Mouse (Mus musculus) heart, embryonic 13.5 days (tissue): ENCODE measurements around the gene Hist1h2af. TPM values are rescaled to one million over a fixed set of nuclear protein-coding genes. Genes with fewer than 3 reads are reported as not detected.
"Not testable (repeated sequence)": the region's sequence is repeated elsewhere in the genome, so short reads cannot be mapped to it uniquely, and the experiment has no call there.

Experiments
- ATAC-seq: fragments of 200-750 bp; cut with Nextera tagmentation; 2 replicates; pipeline ENCODE4 v1.8.0; 2017; ENCODE audit warnings: moderate TSS enrichment; ENCODE audit not compliant: insufficient number of reproducible peaks, low FRiP score, low TSS enrichment; ENCODE audit errors: extremely low read depth
- H3K27ac ChIP-seq: fragments of 300-500 bp; sonication (generic); replicated peaks from 2 replicates; pipeline ENCODE4 v1.5.1; 2015; ENCODE audit warnings: moderate library complexity, mild to moderate bottlenecking, inconsistent platforms
- H3K27me3 ChIP-seq: fragments of 300-500 bp; sonication (generic); replicated peaks from 2 replicates; pipeline ENCODE4 v1.6.1; 2015; ENCODE audit warnings: mild to moderate bottlenecking, inconsistent platforms
- H3K36me3 ChIP-seq: fragments of 300-500 bp; sonication (generic); 2 replicates; pipeline ENCODE4 v1.6.1; 2015; ENCODE audit warnings: mild to moderate bottlenecking, inconsistent platforms
- H3K4me1 ChIP-seq: fragments of 300-500 bp; sonication (generic); 2 replicates; pipeline ENCODE4 v1.6.1; 2015; ENCODE audit warnings: inconsistent platforms
- H3K4me2 ChIP-seq: fragments of 300-500 bp; sonication (generic); 2 replicates; pipeline ENCODE4 v1.6.1; 2015; ENCODE audit warnings: inconsistent platforms, mild to moderate bottlenecking, moderate library complexity
- H3K4me3 ChIP-seq: fragments of 300-500 bp; sonication (generic); 2 replicates; pipeline ENCODE4 v1.5.1; 2015; ENCODE audit warnings: moderate library complexity, mild to moderate bottlenecking, inconsistent platforms
- H3K9ac ChIP-seq: fragments of 300-500 bp; sonication (generic); 2 replicates; pipeline ENCODE4 v1.6.1; 2015; ENCODE audit warnings: inconsistent platforms, mild to moderate bottlenecking, moderate library complexity
- H3K9me3 ChIP-seq: fragments of 300-500 bp; sonication (generic); 2 replicates; pipeline ENCODE4 v1.6.1; 2016; ENCODE audit warnings: inconsistent platforms
- WGBS: fragments of 180-500 bp; shearing (Covaris S2); methylation state at CpG from one replicate; pipeline ENCODE4 v1.1.7; 2015; ENCODE audit warnings: mixed read lengths; 5-methylcytosine and 5-hydroxymethylcytosine counted together
- polyA plus RNA-seq: library from polyadenylated mRNA; unstranded; fragments of >200 nt; fragmentation: Nextera tagmentation; extraction: Ambion mirVana; gene quantifications from 2 replicates; pipeline ENCODE4 v1.2.1, GENCODE M21; 2015

Gene Hist1h2af
- polyA plus RNA-seq, 1 experiment from 2014 or later: 3.0 TPM

DNA sequence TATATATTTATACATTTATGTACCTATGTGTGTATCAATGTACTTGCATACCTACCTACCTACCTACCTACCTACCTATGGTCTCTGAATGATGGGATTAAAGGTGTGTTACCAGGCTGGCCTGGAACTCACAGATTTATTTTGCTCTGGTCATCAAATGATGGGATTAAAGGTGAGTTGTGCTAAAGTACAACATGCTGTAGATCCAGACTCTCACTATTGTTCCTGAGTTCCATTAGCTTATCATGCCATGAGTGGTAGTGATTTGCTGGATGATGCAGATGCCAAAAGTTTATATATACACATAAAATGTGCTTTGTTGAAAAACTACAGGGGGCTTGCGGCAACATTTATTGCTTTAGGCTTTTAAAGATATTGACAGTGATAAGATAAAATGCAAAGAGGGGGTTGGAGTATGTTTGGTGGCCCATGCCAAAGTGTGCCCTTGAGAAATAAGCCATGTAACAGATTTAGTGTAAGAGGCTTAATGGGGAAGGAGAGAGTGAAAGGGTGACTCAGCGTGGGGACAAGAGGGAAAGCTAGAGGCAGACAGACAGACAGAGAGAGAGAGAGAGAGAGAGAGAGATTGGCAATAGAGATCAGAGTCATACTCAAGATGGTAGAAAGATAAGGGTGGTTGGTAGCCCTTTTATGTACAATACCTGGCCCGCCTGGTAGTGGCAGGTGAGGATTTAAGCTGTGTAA, 3.5 kb downstream of the Hist1h2af start:
- peak overlapping the region; percentile 70 for H3K4me3 ChIP-seq
- H3K9me3 ChIP-seq: no peaks in the 10 kb centered on the region
- 75% methylated on average over 3 of the region's 3 CpGs for WGBS
- ATAC-seq: no peak
- 0 out of 2 replicates have a peak overlapping the region, but pooled peaks have one; percentile 84 for H3K9ac ChIP-seq
- H3K4me1 ChIP-seq: peaks cover 41% of the 10 kb centered on the region
- H3K27ac ChIP-seq: no peak overlapping the region
- H3K36me3 ChIP-seq: no peaks in the 10 kb centered on the region
- no peaks in the 10 kb centered on the region for H3K27me3 ChIP-seq
- peak overlapping the region; percentile 81 for H3K4me2 ChIP-seq

- 83% methylated on average over 5 of the region's 5 CpGs for WGBS
- no peaks in the 10 kb centered on the region for H3K9me3 ChIP-seq
- no peaks in the 10 kb centered on the region for H3K36me3 ChIP-seq
- no peak overlapping the region for H3K4me2 ChIP-seq
- no peak overlapping the region for H3K4me3 ChIP-seq
- no peak for ATAC-seq
- H3K9ac ChIP-seq: no peak overlapping the region
- H3K4me1 ChIP-seq: peaks cover 37% of the 10 kb centered on the region
- no peaks in the 10 kb centered on the region for H3K27me3 ChIP-seq
- no peak overlapping the region for H3K27ac ChIP-seq
Observed at GRCm38 (mm10) chr13:23538249-23538648, 4.5 kb downstream of the Hist1h2af start.

DNA sequence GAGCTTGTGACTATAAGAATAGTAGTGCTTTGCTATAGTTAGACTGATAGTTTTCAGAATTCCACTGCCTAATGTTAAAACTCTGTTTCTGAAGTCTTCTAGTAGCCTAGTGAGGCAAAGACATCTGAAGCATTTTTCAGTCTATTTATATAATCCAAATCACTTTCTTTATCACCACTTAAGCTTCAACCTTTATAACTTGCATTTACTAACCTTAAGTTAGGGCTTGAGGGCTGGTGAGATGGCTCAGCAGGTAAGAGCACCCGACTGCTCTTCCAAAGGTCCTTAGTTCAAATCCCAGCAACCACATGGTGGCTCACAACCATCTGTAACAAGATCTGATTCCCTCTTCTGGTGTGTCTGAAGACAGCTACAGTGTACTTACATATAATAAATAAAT, 6.1 kb downstream of the Hist1h2af start:
- ATAC-seq, H3K27me3 ChIP-seq, H3K9me3 ChIP-seq, H3K4me2 ChIP-seq, H3K27ac ChIP-seq, H3K36me3 ChIP-seq, H3K9ac ChIP-seq, H3K4me3 ChIP-seq: not testable (repeated sequence)
- peaks cover 28% of the 10 kb centered on the region for H3K4me1 ChIP-seq
- 63% methylated on average over 1 of the region's 1 CpGs for WGBS

DNA sequence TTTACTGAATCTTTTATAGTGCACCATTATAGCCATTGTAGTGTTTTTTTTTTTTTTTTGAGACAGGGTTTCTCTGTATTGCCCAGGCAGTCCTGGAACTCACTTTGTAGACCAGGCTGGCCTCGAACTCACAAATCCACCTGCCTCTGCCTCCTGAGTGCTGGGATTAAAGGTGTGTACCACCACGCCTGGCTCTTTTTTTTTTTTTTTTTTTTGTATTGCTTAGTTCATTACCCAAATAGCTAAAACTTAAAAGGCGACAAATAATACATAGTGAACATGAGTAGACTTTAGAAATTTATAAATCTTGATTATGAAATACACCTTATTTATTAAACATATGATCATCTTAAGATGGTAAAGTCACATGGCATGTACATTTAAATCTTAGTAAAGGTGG, 7.8 kb downstream of the Hist1h2af start:
- Histone ChIP-seq H3K27ac (no peak overlapping the region), H3K4me2 (no peak overlapping the region), H3K9ac (no peak overlapping the region), H3K36me3 (no peaks in the 10 kb centered on the region), H3K9me3 (no peaks in the 10 kb centered on the region), H3K4me1 (peaks cover 18% of the 10 kb centered on the region), H3K4me3 (no peak overlapping the region), H3K27me3 (no peaks in the 10 kb centered on the region)
- WGBS: 81% methylated on average over 3 of the region's 3 CpGs
- ATAC-seq: no peak

GRCm38 (mm10) chr13:23542225-23542980, 8.7 kb downstream of the Hist1h2af start:
- Histone ChIP-seq H3K27ac (peak overlapping the region; percentile 90), H3K9ac (peak overlapping the region; percentile 79), H3K4me2 (peak overlapping the region; percentile 83), H3K4me3 (peak overlapping the region; percentile 58)
- H3K36me3 ChIP-seq, H3K4me1 ChIP-seq, H3K27me3 ChIP-seq, ATAC-seq, H3K9me3 ChIP-seq: not testable (repeated sequence)
- WGBS: 10% methylated on average over 3 of the region's 3 CpGs

DNA sequence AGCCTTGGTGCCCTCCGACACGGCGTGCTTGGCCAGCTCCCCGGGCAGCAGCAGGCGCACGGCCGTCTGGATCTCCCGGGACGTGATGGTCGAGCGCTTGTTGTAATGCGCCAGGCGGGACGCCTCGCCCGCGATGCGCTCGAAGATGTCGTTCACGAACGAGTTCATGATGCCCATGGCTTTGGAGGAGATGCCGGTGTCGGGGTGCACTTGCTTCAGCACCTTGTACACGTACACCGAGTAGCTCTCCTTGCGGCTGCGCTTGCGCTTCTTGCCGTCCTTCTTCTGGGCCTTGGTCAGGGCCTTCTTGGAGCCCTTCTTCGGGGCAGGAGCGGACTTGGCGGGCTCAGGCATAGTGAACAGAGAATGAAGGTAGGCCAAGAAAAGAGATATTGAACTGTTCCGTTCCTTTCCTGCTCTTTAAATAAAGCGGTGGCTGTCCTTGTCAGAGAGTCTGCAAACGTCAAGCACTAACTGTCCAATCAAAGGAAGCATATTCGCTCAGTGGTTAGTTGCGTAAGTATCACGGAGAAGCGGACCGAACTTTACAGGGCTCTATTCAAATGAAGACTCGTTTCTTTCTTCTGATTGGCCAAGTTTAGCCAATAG, 9.4 kb downstream of the Hist1h2af start, which contains the start of gene Hist1h2bh:
Gene Hist1h2bh, minus strand, starts transcription at position 394 of the 609 bp plus-strand sequence.
- under 1% methylated on average over 38 of the region's 42 CpGs for WGBS
- H3K4me3 ChIP-seq: peak within 1 kb of the TSS; percentile 58
- H3K27ac ChIP-seq: peak within 1 kb of the TSS; percentile 93
- H3K4me2 ChIP-seq: peak within 1 kb of the TSS; percentile 83
- not testable (repeated sequence) for H3K4me1 ChIP-seq, H3K27me3 ChIP-seq, H3K36me3 ChIP-seq, H3K9me3 ChIP-seq
- ATAC-seq: peak; percentile 80
- peak within 1 kb of the TSS; percentile 79 for H3K9ac ChIP-seq

GRCm38 (mm10) chr13:23543965-23544786, 10.5 kb downstream of the Hist1h2af start, which contains the start of gene Hist1h3f:
Gene Hist1h3f (plus strand): TSS chr13:23544052.
- peak; percentile 86 for ATAC-seq
- H3K4me1 ChIP-seq: peaks cover 8% of the 10 kb centered on the region

GRCm38 (mm10) chr13:23544787-23545120, 11.0 kb downstream of the Hist1h2af start:
- H3K27ac ChIP-seq: peak overlapping the region; percentile 93
- 0 out of 2 replicates have a peak, but pooled peaks have one; percentile 4 for ATAC-seq
- WGBS: 0% methylated on average over 14 of the region's 14 CpGs

More at GRCm38 (mm10) chr13:23543965-23544786, 10.5 kb downstream of the Hist1h2af start, which contains the start of gene Hist1h3f:
- under 1% methylated on average over 35 of the region's 45 CpGs for WGBS
- H3K27ac ChIP-seq: peak within 1 kb of the TSS; percentile 93
- H3K4me2 ChIP-seq: peak within 1 kb of the TSS; percentile 83
- no peaks in the 10 kb centered on the region for H3K27me3 ChIP-seq
- peak within 1 kb of the TSS; percentile 82 for H3K9ac ChIP-seq
- no peaks in the 10 kb centered on the region for H3K9me3 ChIP-seq
- peak within 1 kb of the TSS; percentile 58 for H3K4me3 ChIP-seq
- no peaks in the 10 kb centered on the region for H3K36me3 ChIP-seq

DNA sequence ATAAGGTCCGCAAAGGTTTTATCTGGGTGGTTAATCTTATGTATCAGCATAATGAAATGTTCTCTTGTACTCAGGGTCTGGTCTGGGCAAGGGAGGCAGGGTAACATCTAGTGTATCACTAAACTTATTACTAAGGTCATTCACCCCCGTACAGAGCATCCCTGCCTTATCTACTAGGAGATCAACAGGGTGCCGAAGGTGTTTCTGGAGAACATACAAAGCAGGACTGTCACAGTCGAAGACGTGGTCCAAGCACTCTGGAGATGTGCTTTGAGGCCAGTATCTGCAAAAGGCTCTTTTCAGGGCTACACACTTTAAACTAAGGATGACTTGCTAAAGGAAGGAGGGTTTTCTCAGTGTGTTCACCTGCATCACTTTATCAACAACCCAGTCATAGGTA, 13.0 kb downstream of the Hist1h2af start:
- no peaks in the 10 kb centered on the region for H3K9me3 ChIP-seq
- H3K9ac ChIP-seq: no peak overlapping the region
- H3K4me2 ChIP-seq: no peak overlapping the region
- 71% methylated on average over 5 of the region's 5 CpGs for WGBS
- peaks cover 15% of the 10 kb centered on the region for H3K4me1 ChIP-seq
- H3K27me3 ChIP-seq: no peaks in the 10 kb centered on the region
- H3K27ac ChIP-seq: no peak overlapping the region
- ATAC-seq: no peak
- no peaks in the 10 kb centered on the region for H3K36me3 ChIP-seq
- H3K4me3 ChIP-seq: no peak overlapping the region

More at GRCm38 (mm10) chr13:23544787-23545120, 11.0 kb downstream of the Hist1h2af start:
- not testable (repeated sequence) for H3K4me1 ChIP-seq, H3K36me3 ChIP-seq, H3K9me3 ChIP-seq, H3K27me3 ChIP-seq
- Histone ChIP-seq H3K9ac (peak overlapping the region; percentile 82), H3K4me3 (peak overlapping the region; percentile 58), H3K4me2 (peak overlapping the region; percentile 83)

DNA sequence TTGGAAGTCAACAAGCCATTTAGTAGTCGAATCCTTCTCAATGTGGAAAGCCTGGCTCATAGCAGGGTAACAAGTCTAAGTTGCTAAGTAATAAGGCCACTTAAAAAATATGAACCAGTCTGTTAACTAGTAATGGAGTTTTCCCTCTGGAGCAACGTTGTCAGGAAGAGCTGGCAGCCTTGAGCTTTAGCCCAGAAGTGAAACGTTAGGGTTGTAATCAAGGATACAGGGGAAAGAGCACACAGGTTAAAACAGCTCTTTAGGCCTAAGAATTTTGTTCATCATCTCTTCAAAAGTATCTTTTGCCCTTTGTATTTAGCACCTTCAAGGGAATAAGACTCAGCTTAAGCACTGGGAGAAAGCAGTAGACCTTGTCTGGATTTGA, 17.0 kb downstream of the Hist1h2af start:
- peak overlapping the region; percentile 72 for H3K4me2 ChIP-seq
- H3K9me3 ChIP-seq: no peaks in the 10 kb centered on the region
- no peak for ATAC-seq
- peak overlapping the region; percentile 57 for H3K4me3 ChIP-seq
- peaks cover 22% of the 10 kb centered on the region for H3K4me1 ChIP-seq
- peak overlapping the region; percentile 79 for H3K9ac ChIP-seq
- peak overlapping the region; percentile 92 for H3K27ac ChIP-seq
- H3K36me3 ChIP-seq: no peaks in the 10 kb centered on the region
- no peaks in the 10 kb centered on the region for H3K27me3 ChIP-seq
- 10% methylated on average over 3 of the region's 3 CpGs for WGBS
